Mouse (Mus musculus) kidney, postnatal 14 days (tissue): ENCODE data around the gene Medag.
A peak's percentile ranks its signal among the peaks of the same experiment; 100 is the strongest.

Experiments
- DNase-seq: peaks from one replicate; pipeline ENCODE4 v3.0.0; 2022; ENCODE audit warnings: mixed read lengths

Gene Medag

DNA sequence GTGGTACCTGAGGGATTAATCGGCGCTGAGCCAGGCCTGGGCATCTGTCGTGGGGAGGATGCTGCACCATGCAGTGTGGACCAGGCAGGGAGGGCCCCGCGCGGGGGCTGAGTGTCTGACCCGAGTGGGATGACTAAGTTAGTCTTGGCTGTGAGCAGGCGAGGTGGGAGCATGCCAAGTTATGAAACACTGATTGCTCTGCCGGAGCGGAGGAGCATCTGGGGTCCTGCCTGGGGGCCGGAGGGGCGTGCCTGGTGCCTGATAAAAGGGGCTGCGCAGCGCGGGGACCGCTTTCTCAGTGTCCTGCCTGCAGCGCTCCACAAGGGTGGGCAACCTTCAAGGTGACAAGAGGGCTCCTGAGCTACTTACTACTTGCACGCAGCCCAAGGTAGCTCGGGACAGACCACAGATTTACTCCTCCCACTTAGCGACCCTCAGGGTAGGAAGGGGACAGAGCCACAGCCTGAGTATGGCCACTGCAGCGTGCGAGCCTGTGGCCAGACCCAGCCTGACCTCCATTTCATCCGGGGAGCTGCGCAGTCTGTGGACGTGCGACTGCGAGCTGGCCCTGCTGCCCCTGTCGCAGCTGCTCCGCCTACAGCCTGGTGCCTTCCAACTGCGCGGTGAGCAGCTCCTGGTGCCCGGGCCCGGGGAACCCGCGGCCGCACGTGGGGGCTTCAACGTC lies at the start of gene Medag:
Gene Medag (plus strand): TSS at position 241 of the 685 bp plus-strand sequence.
- peak; percentile 54 for DNase-seq

GRCm38 (mm10) chr5:149362626-149363025 lies 48.9 kb upstream of the Medag start:
- no peak for DNase-seq

- no peak for DNase-seq
These were observed 47.4 kb upstream of the Medag start for GRCm38 (mm10) chr5:149363903-149364755.

DNA sequence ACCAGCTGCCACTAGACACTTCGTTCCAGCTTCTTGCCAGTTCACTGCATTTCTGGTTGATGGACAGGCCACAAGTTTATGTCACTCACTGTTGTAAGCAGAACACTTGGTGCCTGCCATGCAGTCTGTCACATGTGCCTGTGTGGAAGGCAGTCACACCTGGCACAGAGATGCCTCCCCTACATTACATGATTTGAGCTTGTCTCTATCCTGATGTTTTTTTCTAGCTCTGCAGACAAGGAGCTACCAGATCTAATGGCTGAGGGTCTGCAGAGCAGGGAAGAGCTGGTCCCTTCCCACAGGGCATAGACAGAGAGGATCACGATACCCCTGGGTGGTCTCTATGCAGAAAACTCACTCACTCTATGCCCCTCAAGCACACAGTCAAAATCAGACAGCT lies 44.5 kb upstream of the Medag start:
- no peak for DNase-seq

GRCm38 (mm10) chr5:149367544-149368466 lies 43.7 kb upstream of the Medag start:
- no peak for DNase-seq

DNA sequence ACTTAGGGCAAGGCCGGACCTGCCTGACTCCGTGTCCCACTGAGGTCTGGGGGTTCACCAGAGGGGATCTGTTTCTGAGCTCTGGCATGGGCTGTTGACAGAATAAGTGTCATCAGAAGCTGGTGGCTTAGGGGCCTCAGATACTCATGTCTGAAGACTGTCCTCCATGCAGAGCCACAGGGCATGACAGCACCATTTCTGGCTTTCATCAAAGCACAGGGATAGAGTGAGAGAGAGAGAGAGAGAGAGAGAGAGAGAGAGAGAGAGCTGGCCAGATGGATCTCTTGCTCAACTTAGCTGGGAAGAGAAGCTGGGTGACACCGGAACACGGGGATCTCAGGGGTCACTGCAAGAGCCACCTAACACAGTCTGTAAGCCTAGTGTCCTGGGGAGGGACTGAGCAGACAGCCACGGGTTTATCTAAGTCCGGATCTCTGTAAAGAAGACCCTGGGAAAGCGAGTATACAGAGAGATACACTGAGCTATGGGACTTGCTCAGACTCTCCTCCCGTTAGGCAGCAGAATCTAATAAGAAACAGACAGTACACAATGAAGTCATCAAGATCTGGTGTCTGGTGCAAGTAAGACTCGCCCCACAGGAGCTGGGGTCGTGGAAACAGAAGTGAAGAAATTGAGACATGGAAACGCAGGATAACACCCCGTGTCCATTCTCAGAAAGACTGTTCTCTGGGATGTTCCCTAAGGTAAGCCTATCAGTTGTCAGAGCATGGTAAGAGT lies 42.8 kb upstream of the Medag start:
- no peak for DNase-seq

- DNase-seq, result no peak
These were observed 42.0 kb upstream of the Medag start for GRCm38 (mm10) chr5:149369373-149370035.

DNA sequence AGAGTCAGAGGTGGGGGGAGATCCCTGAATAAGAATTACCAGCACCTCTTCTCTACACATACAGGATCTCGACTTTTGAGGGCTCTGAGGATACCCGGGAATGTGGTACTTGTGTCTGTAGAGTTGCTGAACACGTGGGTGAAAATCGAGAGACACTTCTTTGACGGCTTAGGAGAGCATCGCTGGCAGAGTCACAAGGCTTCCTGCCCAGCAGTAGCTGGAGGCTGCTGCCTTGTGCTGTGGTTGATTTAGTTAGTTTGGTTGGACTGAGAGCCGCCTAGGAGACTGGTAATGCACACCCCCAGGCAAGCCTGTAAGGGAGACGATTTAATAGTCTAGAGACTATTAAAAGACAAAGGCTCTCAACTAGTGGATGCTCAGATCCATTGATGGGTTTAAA lies 39.5 kb upstream of the Medag start:
- DNase-seq, result no peak

GRCm38 (mm10) chr5:149373224-149373623 lies 38.3 kb upstream of the Medag start:
- peak; percentile 22 for DNase-seq

DNA sequence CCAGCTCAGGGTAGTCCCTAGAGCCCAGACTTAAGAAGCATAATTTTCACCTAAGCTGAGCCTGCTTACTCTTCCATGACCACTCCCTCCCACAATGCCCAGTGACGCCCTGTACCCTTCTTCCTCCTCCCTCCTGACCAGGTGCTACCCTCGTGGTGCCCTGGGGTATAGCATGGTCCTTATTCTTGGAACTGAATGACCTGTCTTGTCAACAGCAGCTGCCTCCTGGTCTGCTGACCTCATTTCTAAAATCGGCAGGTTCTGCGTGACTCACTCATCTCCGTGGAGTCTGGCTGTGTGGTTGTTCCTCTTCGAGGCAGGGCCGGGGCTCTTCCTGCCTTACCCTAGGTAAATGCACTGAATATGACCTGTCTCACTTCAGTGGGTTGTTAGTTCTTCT lies 37.5 kb upstream of the Medag start:
- peak; percentile 7 for DNase-seq

DNA sequence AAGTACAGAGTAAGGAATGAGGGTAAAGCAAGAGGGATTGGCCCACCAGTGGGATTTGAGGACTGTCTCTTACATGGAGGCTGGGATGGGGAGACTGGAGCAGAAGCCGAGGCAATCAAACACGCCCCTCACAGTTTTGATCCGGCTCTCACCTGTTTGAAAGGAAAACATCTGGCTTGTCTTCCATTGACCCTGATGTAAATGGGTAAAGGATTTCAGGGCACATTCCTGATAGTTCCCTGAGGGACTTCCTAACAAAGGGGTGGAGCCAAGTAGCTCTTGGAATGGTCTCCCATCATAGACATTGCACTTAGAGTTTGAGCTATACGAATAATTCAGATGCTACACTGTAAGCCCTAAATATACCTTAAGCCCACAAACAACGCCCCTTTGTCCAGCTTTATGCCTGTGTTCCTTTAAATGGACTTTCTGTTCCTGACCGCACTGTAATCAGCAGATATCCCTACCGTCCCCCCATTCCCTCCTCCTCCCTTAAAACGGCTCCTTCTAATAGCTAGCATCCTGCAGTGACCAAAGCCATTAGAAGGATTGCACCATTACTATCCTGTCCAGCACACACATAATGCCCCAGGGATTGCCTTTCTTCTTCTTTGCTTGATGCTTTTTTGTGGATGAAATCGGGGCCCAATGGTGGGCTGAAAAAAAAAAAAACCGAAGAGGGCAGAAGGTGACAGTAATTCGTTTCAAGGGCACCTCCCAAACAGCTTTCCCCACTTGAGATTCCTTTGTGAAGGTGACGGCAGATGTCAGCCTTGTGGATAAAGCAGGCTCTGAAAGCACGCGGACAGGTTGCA lies 36.3 kb upstream of the Medag start:
- no peak for DNase-seq

- peak; percentile 87 for DNase-seq
These were observed 35.7 kb upstream of the Medag start for GRCm38 (mm10) chr5:149375889-149376212.

GRCm38 (mm10) chr5:149376367-149376766 lies 35.2 kb upstream of the Medag start:
- DNase-seq, result no peak

DNA sequence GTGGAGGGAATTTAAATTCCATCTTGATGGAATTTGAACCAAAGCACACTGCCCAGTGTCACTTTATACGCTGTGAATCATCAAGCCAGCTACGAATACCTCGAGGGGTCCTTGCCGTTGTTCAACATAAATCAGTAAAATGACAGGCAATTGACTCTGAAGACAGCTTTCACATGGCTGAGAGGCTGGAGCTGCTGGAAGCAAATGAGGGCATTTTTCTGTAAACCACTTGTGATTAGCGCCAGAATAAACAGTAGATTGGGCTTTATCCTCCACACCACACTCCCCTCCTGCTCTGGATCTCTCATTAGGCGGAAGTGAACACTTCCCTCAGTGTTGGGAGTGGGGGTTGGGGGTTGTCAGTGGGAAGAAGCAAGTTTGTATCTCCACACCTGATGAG lies 34.3 kb upstream of the Medag start:
- peak; percentile 24 for DNase-seq

DNA sequence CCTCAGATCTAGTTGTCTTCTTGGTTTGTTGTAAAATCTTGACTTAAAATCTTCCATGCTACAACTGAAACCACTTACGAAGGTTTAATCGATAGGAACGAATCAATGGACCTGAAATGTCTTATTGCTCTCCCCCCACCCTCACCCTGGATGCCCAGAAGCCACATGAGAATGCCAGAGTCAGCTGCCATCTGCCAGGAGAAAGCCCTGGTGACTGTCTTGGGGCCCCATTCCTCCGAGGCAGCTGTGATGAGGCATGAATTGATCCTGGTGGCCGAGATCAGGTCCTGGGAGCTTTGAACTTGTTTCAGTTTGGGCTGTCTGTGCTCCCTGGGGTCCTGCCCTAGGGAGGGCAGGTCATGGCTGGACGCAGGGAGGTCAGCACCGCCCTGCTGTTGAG lies 33.0 kb upstream of the Medag start:
- DNase-seq, result no peak

DNA sequence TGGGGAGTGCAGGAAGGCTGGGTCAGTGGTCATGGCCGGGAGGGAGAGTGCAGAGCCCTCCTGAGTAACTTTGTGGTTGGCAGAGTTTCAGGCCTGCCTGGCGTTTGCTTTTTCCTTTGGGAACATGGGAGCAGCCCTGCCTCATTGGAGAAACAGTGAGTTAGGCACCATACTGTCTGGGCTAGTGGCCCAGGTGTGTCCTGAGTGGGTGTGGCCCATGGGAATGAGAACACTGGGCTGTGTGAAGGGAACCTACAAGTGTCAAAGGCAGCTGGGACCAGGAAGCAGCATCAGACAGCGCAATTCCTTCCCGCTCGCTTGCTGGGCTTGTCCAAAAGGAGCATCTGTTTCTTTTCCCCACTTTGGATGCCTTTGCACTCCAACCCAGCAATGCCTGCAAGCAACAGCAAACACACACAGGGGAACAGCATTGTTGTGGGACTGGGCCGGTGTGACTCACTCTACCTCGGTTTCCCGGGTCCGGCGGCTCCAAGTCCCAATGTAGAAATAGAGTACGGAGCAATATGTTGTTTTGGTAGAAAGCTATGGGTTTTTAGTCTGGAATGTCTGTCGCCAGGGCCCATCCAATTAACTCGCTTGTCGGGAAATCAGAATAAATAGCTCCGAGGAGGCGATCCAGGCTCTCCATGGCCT lies 32.3 kb upstream of the Medag start:
- no peak for DNase-seq

DNA sequence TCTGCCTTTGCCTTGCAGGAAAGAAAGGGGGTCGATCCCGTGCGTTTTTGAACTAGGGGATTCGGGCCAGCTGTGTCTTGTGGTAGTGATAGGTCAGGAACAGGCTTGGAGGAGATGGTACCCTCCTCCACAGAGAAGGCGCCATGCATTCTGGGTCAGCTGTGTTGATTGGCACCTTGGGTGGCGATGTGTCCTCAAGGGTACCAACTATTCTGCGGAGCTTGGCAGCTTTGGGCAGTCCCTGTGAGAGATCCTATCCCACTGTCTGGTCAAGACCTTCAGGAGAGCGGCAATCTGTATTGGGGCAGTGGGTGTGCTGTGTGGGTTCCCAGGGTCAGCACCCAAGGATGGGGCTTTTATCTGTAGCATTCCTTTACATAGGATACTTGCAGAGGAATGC lies 31.7 kb upstream of the Medag start:
- DNase-seq, result no peak

- DNase-seq, result no peak
These were observed 31.1 kb upstream of the Medag start for GRCm38 (mm10) chr5:149380388-149380916.

- no peak for DNase-seq
These were observed 29.6 kb upstream of the Medag start for GRCm38 (mm10) chr5:149381948-149382347.

GRCm38 (mm10) chr5:149382601-149383000 lies 28.9 kb upstream of the Medag start:
- no peak for DNase-seq
